Mouse (Mus musculus) ovary, adult 2 months (tissue): ENCODE measurements around the gene Vps13c. TPM values are rescaled to one million over a fixed set of nuclear protein-coding genes. Genes with fewer than 3 reads are reported as not detected.

Source experiments
- polyA plus RNA-seq: library from polyadenylated mRNA; depleted of rRNA; stranded (reverse); fragments of >200 nt; gene quantifications from 2 replicates; pipeline ENCODE4 v1.2.3, GENCODE M21; 2012; rRNA removed

Vps13c gene
- 4.1 and 4.8 TPM in 2 replicates for polyA plus RNA-seq

DNA sequence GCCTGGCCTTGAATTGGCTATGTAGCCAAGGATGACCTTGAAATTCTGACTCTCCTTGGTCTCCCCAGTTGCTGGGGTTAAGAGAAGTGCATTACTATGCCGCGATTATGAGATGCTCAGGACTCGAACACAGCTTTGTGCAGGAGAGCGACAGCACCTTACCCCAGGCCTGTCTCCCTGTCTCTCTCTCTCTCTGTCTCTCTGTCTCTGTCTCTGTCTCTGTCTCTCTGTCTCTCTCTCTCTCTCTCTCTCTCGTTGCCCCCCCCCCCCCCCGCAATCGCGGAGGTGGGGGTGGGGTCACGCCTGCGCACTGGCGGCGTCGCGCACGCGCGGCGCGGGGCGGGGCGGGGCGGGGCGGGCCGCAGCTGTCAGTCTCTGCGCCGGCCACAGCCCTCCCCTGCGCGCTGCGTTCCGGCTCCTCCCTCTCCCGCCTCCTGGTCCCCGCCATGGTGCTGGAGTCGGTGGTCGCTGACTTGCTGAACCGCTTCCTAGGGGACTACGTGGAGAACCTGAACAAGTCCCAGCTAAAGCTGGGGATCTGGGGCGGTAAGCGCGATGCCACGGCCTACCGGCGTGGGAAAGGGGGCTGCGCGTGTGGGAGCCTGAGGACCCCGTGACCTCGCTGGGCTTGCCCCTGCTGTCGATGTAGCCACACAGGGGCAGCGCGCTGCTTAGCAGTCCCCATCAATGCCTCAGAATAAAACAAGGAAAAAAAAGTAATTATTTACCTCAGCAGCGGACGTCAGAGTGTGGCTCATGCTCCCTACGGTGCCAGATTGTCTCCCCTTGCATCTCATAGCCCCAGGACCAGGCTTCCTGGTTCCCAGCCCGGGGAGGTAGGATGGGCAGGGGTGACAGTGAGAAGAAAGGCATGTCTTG, at the start of gene Vps13c:
Vps13c (plus strand) TSS at position 416 of the 879 bp plus-strand sequence.

DNA sequence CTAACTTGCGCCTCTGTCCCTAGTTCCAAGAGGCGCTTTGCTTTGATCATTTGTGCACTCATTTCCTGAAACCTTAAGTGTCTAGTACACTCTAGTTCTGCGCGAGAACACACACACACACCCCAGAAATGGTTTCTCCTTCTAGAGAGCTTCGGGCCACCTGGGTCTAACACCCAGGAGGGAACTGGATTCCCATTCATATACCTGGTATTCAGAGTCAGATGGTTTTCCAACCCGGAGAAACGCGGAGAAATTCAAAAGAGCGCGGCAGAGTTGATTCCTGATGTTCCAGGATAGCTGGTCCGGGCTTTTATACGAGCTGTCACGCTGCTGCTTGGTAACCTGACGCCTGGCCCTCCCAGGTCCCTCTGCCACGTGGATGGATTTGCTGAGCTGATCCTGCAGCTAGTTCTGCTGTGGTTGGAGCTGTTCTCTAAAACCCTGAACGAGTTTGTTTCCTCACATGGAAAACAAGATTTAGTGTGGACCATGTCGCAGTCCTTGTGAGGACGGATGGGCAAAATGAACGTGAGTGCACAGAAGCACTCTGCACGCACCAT, 8.1 kb upstream of the Vps13c start, which contains the start of gene C2cd4a:
C2cd4a (minus strand) TSS at position 285 of the 560 bp plus-strand sequence.

Other genes with a start within 250 kb of the Vps13c start
- gene C2cd4b, start 81.0 kb upstream of the Vps13c start, polyA plus RNA-seq, result 1.8 and 3.4 TPM in 2 replicates
- gene C2cd4a, start 8.1 kb upstream of the Vps13c start, polyA plus RNA-seq, result 20.7 and 25.0 TPM in 2 replicates